Mouse (Mus musculus): ENCODE measurements around the gene Cdc25b. TPM values are rescaled to one million over a fixed set of nuclear protein-coding genes. Genes with fewer than 3 reads are reported as not detected.

The Cdc25b gene
- total RNA-seq, 1 experiment, result 9.7 TPM

GRCm38 (mm10) chr2:131188311-131188710, 1.6 kb downstream of the Cdc25b start:
- no peaks in the 10 kb centered on the region for H3K9me3 ChIP-seq (ENCODE audit: control insufficient read depth, insufficient read depth, low read depth, low read length)
- H3K4me3 ChIP-seq (ENCODE audit: insufficient read depth in 1 of 2, low read depth in 1 of 2, low read length in 2 of 2, poor library complexity in 1 of 2, severe bottlenecking in 1 of 2), result no peak overlapping the region
- no peak overlapping the region for H3K9ac ChIP-seq (ENCODE audit: insufficient read depth, low read depth, low read length, poor library complexity, severe bottlenecking)
- H3K27ac ChIP-seq (ENCODE audit: insufficient read depth, low read depth, low read length, poor library complexity, severe bottlenecking), result no peak overlapping the region
- peaks cover 10% of the 10 kb centered on the region; the same call in 1 of the 2 replicates for H3K36me3 ChIP-seq (ENCODE audit: control insufficient read depth, insufficient read depth, low read length, poor library complexity, severe bottlenecking)
- TF ChIP-seq HCFC1 (IDR thresholded peaks at IDR 0.05; ENCODE audit: borderline replicate concordance, insufficient read depth, low read length), result no peak
- TF ChIP-seq ZNF384 (IDR thresholded peaks at IDR 0.05; ENCODE audit: low read depth, low read length), result no peak
- in situ Hi-C loops (cut with MboI; ENCODE audit: low sequenced_read_pairs in 2 of 2, unreplicated experiment in 2 of 2), result no loop called here
- peaks cover 0 to 13% of the 10 kb centered on the region in 2 experiments; a peak in 3 of 4 replicates for H3K4me1 ChIP-seq (ENCODE audit: control insufficient read depth in 2 of 2, insufficient read depth in 2 of 2, low read length in 2 of 2, poor library complexity in 1 of 2)
- no peak for DNase-seq (ENCODE audit: low read depth, low spot score)

DNA sequence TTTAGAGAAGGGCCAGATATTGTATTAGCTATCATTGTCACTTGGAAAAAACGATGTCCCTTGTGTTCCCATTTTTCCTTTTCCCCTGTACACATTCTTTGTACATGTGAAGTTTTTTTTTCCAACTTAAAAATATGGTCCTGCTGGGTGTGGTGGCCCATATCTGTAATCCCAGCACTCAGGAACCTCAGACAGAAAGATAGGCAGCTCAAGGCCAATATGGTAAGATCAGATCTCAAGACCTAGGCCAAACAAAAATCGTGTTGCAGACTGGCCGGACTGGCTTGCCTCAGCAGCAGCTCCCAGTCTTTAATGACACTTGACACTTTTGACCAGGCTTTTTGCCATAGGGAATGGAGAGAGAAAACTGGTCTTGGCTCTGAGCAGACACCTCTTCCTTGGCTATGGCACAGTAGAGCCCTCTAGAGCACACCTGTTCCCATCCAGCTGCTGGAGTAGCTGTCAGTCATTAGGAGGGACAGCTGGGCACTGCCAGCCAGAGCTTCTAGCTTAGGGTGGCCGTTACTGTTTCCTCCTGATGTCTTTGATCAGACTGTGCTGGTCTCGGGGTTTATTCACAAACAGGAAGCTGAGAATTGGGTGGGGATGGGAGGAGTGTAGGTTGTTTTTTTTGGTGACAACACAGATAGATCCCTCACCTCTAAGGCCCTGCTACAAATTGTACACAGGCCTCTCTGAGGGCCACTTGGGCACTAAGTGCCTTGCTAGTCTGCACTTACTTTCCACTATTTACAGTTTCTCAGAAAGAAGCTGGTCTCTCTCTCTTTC, 3.0 kb downstream of the Cdc25b start:
- peaks cover 15% of the 10 kb centered on the region; the same call in 1 of the 2 replicates for H3K36me3 ChIP-seq (ENCODE audit: control insufficient read depth, insufficient read depth, low read length, poor library complexity, severe bottlenecking)
- H3K9me3 ChIP-seq (ENCODE audit: control insufficient read depth, insufficient read depth, low read depth, low read length), result no peaks in the 10 kb centered on the region
- peaks cover 0 to 13% of the 10 kb centered on the region in 2 experiments; a peak in 3 of 4 replicates for H3K4me1 ChIP-seq (ENCODE audit: control insufficient read depth in 2 of 2, insufficient read depth in 2 of 2, low read length in 2 of 2, poor library complexity in 1 of 2)
- no peak overlapping the region for H3K9ac ChIP-seq (ENCODE audit: insufficient read depth, low read depth, low read length, poor library complexity, severe bottlenecking)
- in situ Hi-C loops (cut with MboI; ENCODE audit: low sequenced_read_pairs in 2 of 2, unreplicated experiment in 2 of 2), result no loop called here
- H3K27ac ChIP-seq (ENCODE audit: insufficient read depth, low read depth, low read length, poor library complexity, severe bottlenecking), result no peak overlapping the region
- H3K4me3 ChIP-seq (ENCODE audit: insufficient read depth in 1 of 2, low read depth in 1 of 2, low read length in 2 of 2, poor library complexity in 1 of 2, severe bottlenecking in 1 of 2), result no peak overlapping the region
- no peak for TF ChIP-seq HCFC1 (IDR thresholded peaks at IDR 0.05; ENCODE audit: borderline replicate concordance, insufficient read depth, low read length)
- TF ChIP-seq MAFK (IDR thresholded peaks at IDR 0.05; ENCODE audit: insufficient read depth, low read depth, low read length), result no peak
- TF ChIP-seq ZNF384 (IDR thresholded peaks at IDR 0.05; ENCODE audit: low read depth, low read length), result no peak
- TF ChIP-seq CHD2 (IDR thresholded peaks at IDR 0.05; ENCODE audit: low read depth, low read length), result no peak
- no peak for TF ChIP-seq ZC3H11A (IDR thresholded peaks at IDR 0.05; ENCODE audit: borderline replicate concordance, low read depth, low read length)
- no peak for DNase-seq (ENCODE audit: low read depth, low spot score)

GRCm38 (mm10) chr2:131190344-131191004, 3.7 kb downstream of the Cdc25b start:
- H3K36me3 ChIP-seq (ENCODE audit: control insufficient read depth, insufficient read depth, low read length, poor library complexity, severe bottlenecking), result peaks cover 15% of the 10 kb centered on the region; the same call in 1 of the 2 replicates
- H3K4me1 ChIP-seq (ENCODE audit: control insufficient read depth in 2 of 2, insufficient read depth in 2 of 2, low read length in 2 of 2, poor library complexity in 1 of 2), result peaks cover 0 to 13% of the 10 kb centered on the region in 2 experiments; a peak in 3 of 4 replicates
- in situ Hi-C loops (cut with MboI; ENCODE audit: low sequenced_read_pairs in 2 of 2, unreplicated experiment in 2 of 2), result no loop called here
- H3K4me3 ChIP-seq (ENCODE audit: insufficient read depth in 1 of 2, low read depth in 1 of 2, low read length in 2 of 2, poor library complexity in 1 of 2, severe bottlenecking in 1 of 2), result no peak overlapping the region
- H3K9me3 ChIP-seq (ENCODE audit: control insufficient read depth, insufficient read depth, low read depth, low read length), result no peaks in the 10 kb centered on the region
- TF ChIP-seq ZC3H11A (IDR thresholded peaks at IDR 0.05; ENCODE audit: borderline replicate concordance, low read depth, low read length), result no peak
- no peak for TF ChIP-seq CHD2 (IDR thresholded peaks at IDR 0.05; ENCODE audit: low read depth, low read length)
- TF ChIP-seq MAFK (IDR thresholded peaks at IDR 0.05; ENCODE audit: insufficient read depth, low read depth, low read length), result no peak
- no peak for TF ChIP-seq ZNF384 (IDR thresholded peaks at IDR 0.05; ENCODE audit: low read depth, low read length)
- no peak for TF ChIP-seq HCFC1 (IDR thresholded peaks at IDR 0.05; ENCODE audit: borderline replicate concordance, insufficient read depth, low read length)
- H3K27ac ChIP-seq (ENCODE audit: insufficient read depth, low read depth, low read length, poor library complexity, severe bottlenecking), result no peak overlapping the region
- no peak for DNase-seq (ENCODE audit: low read depth, low spot score)
- no peak overlapping the region for H3K9ac ChIP-seq (ENCODE audit: insufficient read depth, low read depth, low read length, poor library complexity, severe bottlenecking)

DNA sequence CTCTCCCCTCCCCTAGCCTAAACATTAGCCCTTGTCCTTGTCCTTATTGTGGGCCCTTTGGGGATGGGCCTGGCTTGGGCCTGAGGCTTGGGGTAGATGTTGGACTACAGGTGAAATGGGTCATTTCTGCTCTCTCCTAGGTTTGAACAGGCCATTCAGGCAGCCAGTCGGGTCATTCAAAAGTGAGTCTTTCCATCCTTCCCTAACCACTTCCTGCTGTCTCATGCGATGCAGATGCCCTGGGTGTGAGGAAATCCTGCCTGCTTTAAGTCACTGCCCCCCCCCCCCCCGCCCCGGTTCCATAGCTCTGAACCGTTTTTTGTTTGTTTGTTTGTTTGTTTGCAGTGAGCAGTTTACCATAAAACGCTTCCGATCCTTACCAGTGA, 4.2 kb downstream of the Cdc25b start:
- TF ChIP-seq CHD2 (IDR thresholded peaks at IDR 0.05; ENCODE audit: low read depth, low read length) (no peak), ZC3H11A (IDR thresholded peaks at IDR 0.05; ENCODE audit: borderline replicate concordance, low read depth, low read length) (no peak), HCFC1 (IDR thresholded peaks at IDR 0.05; ENCODE audit: borderline replicate concordance, insufficient read depth, low read length) (no peak), MAFK (IDR thresholded peaks at IDR 0.05; ENCODE audit: insufficient read depth, low read depth, low read length) (no peak), ZNF384 (IDR thresholded peaks at IDR 0.05; ENCODE audit: low read depth, low read length) (no peak)
- H3K36me3 ChIP-seq (ENCODE audit: control insufficient read depth, insufficient read depth, low read length, poor library complexity, severe bottlenecking), result peaks cover 15% of the 10 kb centered on the region; the same call in 1 of the 2 replicates
- no peaks in the 10 kb centered on the region for H3K9me3 ChIP-seq (ENCODE audit: control insufficient read depth, insufficient read depth, low read depth, low read length)
- peaks cover 0 to 13% of the 10 kb centered on the region in 2 experiments; a peak in 3 of 4 replicates for H3K4me1 ChIP-seq (ENCODE audit: control insufficient read depth in 2 of 2, insufficient read depth in 2 of 2, low read length in 2 of 2, poor library complexity in 1 of 2)
- no peak overlapping the region for H3K9ac ChIP-seq (ENCODE audit: insufficient read depth, low read depth, low read length, poor library complexity, severe bottlenecking)
- in situ Hi-C loops (cut with MboI; ENCODE audit: low sequenced_read_pairs in 2 of 2, unreplicated experiment in 2 of 2), result no loop called here
- DNase-seq (ENCODE audit: low read depth, low spot score), result no peak
- H3K4me3 ChIP-seq (ENCODE audit: insufficient read depth in 1 of 2, low read depth in 1 of 2, low read length in 2 of 2, poor library complexity in 1 of 2, severe bottlenecking in 1 of 2), result no peak overlapping the region
- H3K27ac ChIP-seq (ENCODE audit: insufficient read depth, low read depth, low read length, poor library complexity, severe bottlenecking), result no peak overlapping the region

Data from ES-E14 (cell line).